In genomic region chr12:109069751-109070150, GRCm38 (mm10) we compare ENCODE assay signal across 22 mouse cellular contexts. TPM values are rescaled to one million over a fixed set of nuclear protein-coding genes. Genes with fewer than 3 reads are reported as not detected.
A peak's percentile ranks its signal among the peaks of the same experiment; 100 is the strongest.
DNase-seq lines count a peak whose midpoint lies in the region; ATAC-seq lines count a peak whose summit lies in the region.
"Had no signal": no experiment of that assay in that cellular context is flagged by ENCODE, and none has a peak within 500 bp of the region (broad histone marks: within the 10 kb centered on the region; RNA-seq: fewer than 3 reads in every experiment).

No protein-coding gene starts in this region.

- no peaks in the 10 kb centered on the region for H3K9me3 ChIP-seq in forebrain, embryonic 12.5 days
- H3K9me3 ChIP-seq: forebrain, embryonic 15.5 days; heart, embryonic 13.5 days; kidney, embryonic 15.5 days; liver, embryonic 13.5 days; midbrain, embryonic 12.5 days; stomach, embryonic 15.5 days had no signal

- H3K4me2 ChIP-seq in forebrain, embryonic 12.5 days: no peak overlapping the region
- H3K4me2 ChIP-seq: forebrain, embryonic 15.5 days; heart, embryonic 13.5 days; kidney, embryonic 15.5 days; liver, embryonic 13.5 days; midbrain, embryonic 12.5 days; stomach, embryonic 15.5 days had no signal

- 63% methylated on average over 2 of the region's 2 CpGs for WGBS in forebrain, embryonic 12.5 days

- H3K27ac ChIP-seq in forebrain, embryonic 12.5 days: no peak overlapping the region
- H3K27ac ChIP-seq: forebrain, embryonic 15.5 days; heart, embryonic 13.5 days; hindbrain, postnatal 0 days; kidney, embryonic 15.5 days; liver, embryonic 13.5 days; midbrain, embryonic 12.5 days; stomach, embryonic 15.5 days had no signal

- DNase-seq in cerebellum, adult 11-12 months: peak; percentile 33
- no peak for DNase-seq in cerebellum, postnatal 4 days (ENCODE audit: low spot score in 2 of 2)
- DNase-seq in spleen, postnatal 36 days (ENCODE audit: low spot score in 2 of 2): peak; percentile 63 to 68
- DNase-seq in spleen, adult 12 weeks (ENCODE audit: low spot score): no peak
- DNase-seq in splenic B cell, adult 2 months (ENCODE audit: low read depth, low spot score): peak; percentile 49
- no peak for DNase-seq in gastrocnemius, postnatal 10 days
- DNase-seq: adrenal gland, postnatal 36 days; gastrocnemius, postnatal 25 days; heart, adult 18-20 months; heart, postnatal 14 days; kidney, adult 11 months; kidney, postnatal 36 days; liver, embryonic 13.5 days; lung, adult 2 months; lung, postnatal 14 days had no signal

- peaks cover 18% of the 10 kb centered on the region for H3K4me1 ChIP-seq in forebrain, embryonic 12.5 days

- no peak for ATAC-seq in forebrain, embryonic 12.5 days (ENCODE audit: low FRiP score)
- ATAC-seq: forebrain, embryonic 15.5 days; hindbrain, postnatal 0 days had no signal

- H3K4me3 ChIP-seq in forebrain, embryonic 12.5 days (replicated peaks): no peak overlapping the region
- H3K4me3 ChIP-seq: forebrain, embryonic 15.5 days; heart, embryonic 13.5 days; kidney, embryonic 15.5 days; liver, embryonic 13.5 days; midbrain, embryonic 12.5 days; stomach, embryonic 15.5 days had no signal

- H3K36me3 ChIP-seq in splenic B cell, adult 2 months (ENCODE audit: control insufficient read depth, insufficient read depth, low read length, poor library complexity, severe bottlenecking): no peaks in the 10 kb centered on the region
- H3K36me3 ChIP-seq in forebrain, embryonic 12.5 days (replicated peaks): no peaks in the 10 kb centered on the region
- H3K36me3 ChIP-seq: forebrain, embryonic 15.5 days; heart, embryonic 13.5 days; kidney, embryonic 15.5 days; liver, embryonic 13.5 days; midbrain, embryonic 12.5 days; stomach, embryonic 15.5 days had no signal

- H3K9ac ChIP-seq in forebrain, embryonic 12.5 days: no peak overlapping the region
- H3K9ac ChIP-seq: forebrain, embryonic 15.5 days; heart, embryonic 13.5 days; kidney, embryonic 15.5 days; liver, embryonic 13.5 days; midbrain, embryonic 12.5 days; stomach, embryonic 15.5 days had no signal

- H3K27me3 ChIP-seq in splenic B cell, adult 2 months (ENCODE audit: control insufficient read depth, insufficient read depth, low read length, poor library complexity, severe bottlenecking): no peaks in the 10 kb centered on the region
- H3K27me3 ChIP-seq in forebrain, embryonic 12.5 days: peaks cover 42% of the 10 kb centered on the region
- H3K27me3 ChIP-seq: forebrain, embryonic 15.5 days had no signal

RNA-seq across cellular contexts. Expression of gene Begain, which starts 1.7 kb away (rescaled TPM):
- 1 to 10 TPM; 2.7 to 3.5 TPM for total RNA-seq in gastrocnemius, postnatal 10 days (2021)
- polyA plus RNA-seq in forebrain, embryonic 12.5 days (2016; fragmentation: Nextera tagmentation; extraction: Ambion mirVana): 10.9 and 11.1 TPM in 2 replicates

Comparison
In these comparisons a context has a peak if more than half of its experiments do, and no peak if none do; other contexts are left out.
1. DNase-seq: peak in cerebellum, adult 11-12 months (single experiment), spleen, postnatal 36 days (2 of 2) and splenic B cell, adult 2 months (single experiment); none in cerebellum, postnatal 4 days (0 of 2), spleen, adult 12 weeks (single experiment) and gastrocnemius, postnatal 10 days (single experiment).